Mouse (Mus musculus) heart, postnatal 0 days (tissue): Measurements from ENCODE around the gene Nrip1.

Experiments used
- CTCF ChIP-seq: IDR thresholded peaks from 2 replicates; pipeline ENCODE4 v1.5.1; 2016; ENCODE audit warnings: antibody characterized with exemption, control low read depth, low read depth
- EP300 ChIP-seq: IDR thresholded peaks from 2 replicates; pipeline ENCODE4 v1.6.1; 2016; ENCODE audit warnings: antibody characterized with exemption, low read depth

- no peak for TF ChIP-seq EP300
- no peak for TF ChIP-seq CTCF
Observed at GRCm38 (mm10) chr16:76336932-76337331, 36.7 kb downstream of the Nrip1 start.
